Mouse (Mus musculus): ENCODE measurements around the gene Ugcg. TPM values are rescaled to one million over a fixed set of nuclear protein-coding genes. Genes with fewer than 3 reads are reported as not detected.

Ugcg gene
- polyA plus RNA-seq, 1 experiment from 2014 or later: 20.0 TPM

DNA sequence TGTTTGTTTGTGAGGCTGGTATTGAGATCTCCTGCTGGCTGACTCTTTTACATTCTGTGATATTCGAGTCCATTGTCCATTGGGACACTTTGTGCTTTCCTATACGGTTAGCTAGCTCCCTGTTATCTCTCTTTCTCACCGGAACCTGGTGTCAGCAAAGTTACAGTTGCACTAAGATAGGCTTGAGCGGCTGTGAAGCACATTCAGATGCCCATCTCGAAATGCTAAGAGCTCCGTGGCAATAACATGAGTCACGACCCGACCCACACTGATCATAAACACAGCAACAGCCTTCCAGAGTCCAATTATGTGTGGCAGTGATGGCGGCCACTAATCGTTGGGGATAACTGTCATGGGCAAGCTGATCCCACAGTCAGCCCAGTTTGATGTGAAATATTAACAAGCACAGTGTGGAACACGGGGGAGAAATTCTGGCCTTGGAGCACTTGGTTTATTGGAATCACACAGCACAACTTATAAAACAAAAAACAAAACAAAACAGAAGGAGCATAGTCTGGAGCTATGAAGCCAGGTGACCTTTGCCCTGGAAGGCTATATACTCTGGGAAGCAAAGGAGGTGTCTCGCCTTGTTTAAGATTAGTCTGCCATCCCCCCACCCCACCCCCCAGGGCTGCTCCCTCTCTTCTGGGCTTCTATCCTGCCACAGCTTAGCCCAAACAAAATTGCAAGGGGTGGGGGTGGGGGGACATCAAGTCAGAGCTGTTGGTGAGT is 7.5 kb downstream of the Ugcg start:
- ATAC-seq (replicated peaks): peak; percentile 32; the same call in 1 of the 2 replicates
- WGBS: 43% methylated on average over 12 of the region's 12 CpGs
- Histone ChIP-seq H3K9ac (no peak overlapping the region), H3K27ac (no peak overlapping the region), H3K4me3 (no peak overlapping the region), H3K27me3 (replicated peaks) (no peaks in the 10 kb centered on the region), H3K4me2 (no peak overlapping the region), H3K4me1 (peaks cover 28% of the 10 kb centered on the region), H3K9me3 (no peaks in the 10 kb centered on the region), H3K36me3 (replicated peaks) (no peaks in the 10 kb centered on the region)

DNA sequence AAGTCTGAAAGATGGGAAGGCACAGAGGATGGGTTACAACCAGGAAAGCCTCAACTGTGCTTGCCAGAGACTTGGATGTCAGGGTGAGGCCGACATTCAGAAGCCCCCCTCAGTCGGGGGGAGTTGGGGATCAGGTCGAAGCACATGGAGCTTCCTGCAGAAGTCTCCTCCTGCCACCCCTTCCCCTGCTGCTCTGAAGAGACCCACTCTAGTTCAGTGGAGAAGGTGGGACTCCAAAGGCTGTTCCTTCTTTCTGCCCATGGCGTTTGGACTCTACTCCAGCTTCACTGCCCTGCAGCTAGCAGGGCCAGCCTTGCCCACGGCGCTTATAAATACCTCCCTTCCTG is 8.0 kb downstream of the Ugcg start:
- H3K9ac ChIP-seq: no peak overlapping the region
- H3K27me3 ChIP-seq (replicated peaks): no peaks in the 10 kb centered on the region
- no peak for ATAC-seq (replicated peaks)
- no peaks in the 10 kb centered on the region for H3K9me3 ChIP-seq
- 55% methylated on average over 6 of the region's 6 CpGs for WGBS
- no peaks in the 10 kb centered on the region for H3K36me3 ChIP-seq (replicated peaks)
- H3K27ac ChIP-seq: no peak overlapping the region
- H3K4me3 ChIP-seq: no peak overlapping the region
- H3K4me2 ChIP-seq: no peak overlapping the region
- H3K4me1 ChIP-seq: peaks cover 26% of the 10 kb centered on the region

DNA sequence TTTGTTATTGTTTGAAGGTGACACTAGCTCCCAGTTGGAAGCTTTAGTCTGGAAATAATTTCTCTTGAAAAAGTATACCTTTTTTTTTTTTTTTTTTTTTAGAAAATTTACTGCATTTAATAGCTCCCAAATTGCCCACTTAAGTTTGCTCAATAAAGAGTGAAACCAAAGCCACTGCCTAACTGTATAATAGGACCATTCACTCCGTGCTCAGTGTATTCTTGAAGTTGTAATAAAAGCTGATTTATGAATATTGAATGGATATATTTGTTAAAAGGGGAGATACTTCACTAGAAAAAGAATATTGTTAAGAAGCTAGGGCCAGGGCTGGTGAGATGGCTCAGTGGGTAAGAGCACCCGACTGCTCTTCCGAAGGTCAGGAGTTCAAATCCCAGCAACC is 8.4 kb downstream of the Ugcg start:
- no peak overlapping the region for H3K9ac ChIP-seq
- H3K27ac ChIP-seq: no peak overlapping the region
- no peaks in the 10 kb centered on the region for H3K36me3 ChIP-seq (replicated peaks)
- H3K27me3 ChIP-seq (replicated peaks): no peaks in the 10 kb centered on the region
- no peaks in the 10 kb centered on the region for H3K9me3 ChIP-seq
- WGBS: 87% methylated on average over 3 of the region's 3 CpGs
- ATAC-seq (replicated peaks): no peak
- no peak overlapping the region for H3K4me3 ChIP-seq
- no peak overlapping the region for H3K4me2 ChIP-seq
- peaks cover 26% of the 10 kb centered on the region for H3K4me1 ChIP-seq

DNA sequence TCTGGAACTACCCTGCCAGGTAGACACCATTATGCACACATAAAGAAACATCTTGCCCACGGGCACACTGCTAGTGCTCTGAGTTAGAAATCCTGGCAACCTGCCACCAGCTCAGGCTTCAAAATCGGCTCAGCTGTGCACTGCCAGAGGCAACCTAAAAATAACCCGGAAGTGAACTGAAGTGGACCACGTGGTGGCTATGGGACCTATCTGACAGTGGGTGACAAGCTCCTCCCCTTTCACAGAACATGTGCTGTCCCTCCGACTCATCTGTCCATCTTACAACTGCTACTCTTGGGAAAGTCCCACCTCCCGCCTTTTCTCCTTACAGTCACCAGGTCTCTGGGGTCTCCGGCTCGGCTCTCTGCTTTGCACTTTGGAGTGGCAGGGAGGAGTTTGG is 10.3 kb downstream of the Ugcg start:
- Histone ChIP-seq H3K4me3 (no peak overlapping the region), H3K27me3 (replicated peaks) (no peaks in the 10 kb centered on the region), H3K27ac (no peak overlapping the region), H3K4me1 (peaks cover 26% of the 10 kb centered on the region), H3K9ac (no peak overlapping the region), H3K36me3 (replicated peaks) (no peaks in the 10 kb centered on the region), H3K9me3 (no peaks in the 10 kb centered on the region), H3K4me2 (no peak overlapping the region)
- 41% methylated on average over 8 of the region's 8 CpGs for WGBS
- peak; percentile 55; the same call in 1 of the 2 replicates for ATAC-seq (replicated peaks)

DNA sequence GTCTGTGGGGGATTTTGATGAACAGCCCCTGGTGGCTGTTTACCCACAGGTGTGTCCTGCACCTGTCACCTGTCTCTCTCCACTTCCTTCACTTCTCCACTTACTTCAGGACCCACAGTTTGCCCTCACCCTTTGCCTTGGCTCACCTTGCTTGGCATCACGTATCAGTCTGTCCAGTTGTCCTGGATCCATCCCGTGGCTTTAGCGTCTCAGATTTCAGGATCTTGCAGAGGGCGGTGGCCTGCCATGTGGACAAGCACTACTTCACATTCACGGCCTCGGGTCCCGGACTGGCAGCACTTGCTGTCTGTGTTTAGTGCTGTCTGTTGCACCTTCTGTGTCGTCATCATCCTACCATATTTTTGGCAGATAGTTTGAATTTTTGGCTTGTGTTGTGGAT is 10.7 kb downstream of the Ugcg start:
- Histone ChIP-seq H3K9ac (no peak overlapping the region), H3K4me3 (no peak overlapping the region), H3K4me2 (no peak overlapping the region), H3K27me3 (replicated peaks) (no peaks in the 10 kb centered on the region), H3K27ac (no peak overlapping the region), H3K4me1 (peaks cover 26% of the 10 kb centered on the region), H3K36me3 (replicated peaks) (no peaks in the 10 kb centered on the region), H3K9me3 (no peaks in the 10 kb centered on the region)
- WGBS: 80% methylated on average over 8 of the region's 8 CpGs
- ATAC-seq (replicated peaks): no peak

DNA sequence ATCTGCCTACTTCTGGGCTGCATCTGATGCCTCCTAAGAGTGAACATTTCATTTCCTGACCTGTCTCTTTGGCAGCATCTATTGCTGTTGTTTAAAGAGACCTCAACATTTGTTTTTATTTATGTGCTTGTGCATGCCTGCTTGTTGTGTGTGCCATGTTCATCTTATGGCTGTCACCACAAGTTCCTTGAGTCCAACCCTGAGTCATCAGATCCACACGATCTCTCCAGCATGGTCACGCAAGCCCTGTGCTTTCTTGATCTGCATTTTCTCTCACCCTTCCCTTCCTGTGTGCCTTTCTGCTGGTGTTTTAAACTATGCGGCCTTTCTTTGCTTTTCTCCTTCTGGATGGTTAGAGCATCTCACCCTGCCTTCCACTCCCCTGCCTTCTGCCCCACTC is 11.6 kb downstream of the Ugcg start:
- Histone ChIP-seq H3K4me3 (no peak overlapping the region), H3K4me2 (no peak overlapping the region), H3K36me3 (replicated peaks) (no peaks in the 10 kb centered on the region), H3K9ac (no peak overlapping the region), H3K4me1 (peaks cover 26% of the 10 kb centered on the region), H3K27ac (no peak overlapping the region), H3K9me3 (no peaks in the 10 kb centered on the region), H3K27me3 (replicated peaks) (no peaks in the 10 kb centered on the region)
- WGBS: 79% methylated on average over 3 of the region's 3 CpGs
- ATAC-seq (replicated peaks): no peak

DNA sequence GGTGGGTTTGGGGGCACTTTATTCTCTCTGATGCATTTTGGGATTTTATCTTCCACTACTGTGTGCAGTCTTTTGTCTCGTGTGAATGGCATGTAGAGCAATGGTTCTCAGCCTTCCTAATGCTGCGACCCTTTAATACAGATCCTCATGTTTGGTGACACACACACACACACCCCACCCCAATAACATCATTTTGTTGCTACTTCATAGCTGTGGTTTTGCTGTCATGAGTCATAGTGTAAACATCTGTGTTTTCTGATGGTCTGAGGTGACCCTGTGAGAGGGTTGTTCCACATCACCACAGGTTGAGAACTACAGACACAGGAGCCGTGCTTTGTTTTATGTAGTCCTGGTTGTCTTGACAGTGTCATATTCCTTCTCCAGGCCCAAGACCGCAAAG is 15.6 kb downstream of the Ugcg start:
- Histone ChIP-seq H3K4me2 (no peak overlapping the region), H3K9me3 (no peaks in the 10 kb centered on the region), H3K4me3 (no peak overlapping the region), H3K9ac (no peak overlapping the region), H3K36me3 (replicated peaks) (no peaks in the 10 kb centered on the region; the same call in 1 of the 2 replicates), H3K4me1 (peaks cover 8% of the 10 kb centered on the region), H3K27ac (no peak overlapping the region), H3K27me3 (replicated peaks) (no peaks in the 10 kb centered on the region)
- WGBS: 81% methylated on average over 4 of the region's 4 CpGs
- ATAC-seq (replicated peaks): peak; percentile 12; the same call in 1 of the 2 replicates

DNA sequence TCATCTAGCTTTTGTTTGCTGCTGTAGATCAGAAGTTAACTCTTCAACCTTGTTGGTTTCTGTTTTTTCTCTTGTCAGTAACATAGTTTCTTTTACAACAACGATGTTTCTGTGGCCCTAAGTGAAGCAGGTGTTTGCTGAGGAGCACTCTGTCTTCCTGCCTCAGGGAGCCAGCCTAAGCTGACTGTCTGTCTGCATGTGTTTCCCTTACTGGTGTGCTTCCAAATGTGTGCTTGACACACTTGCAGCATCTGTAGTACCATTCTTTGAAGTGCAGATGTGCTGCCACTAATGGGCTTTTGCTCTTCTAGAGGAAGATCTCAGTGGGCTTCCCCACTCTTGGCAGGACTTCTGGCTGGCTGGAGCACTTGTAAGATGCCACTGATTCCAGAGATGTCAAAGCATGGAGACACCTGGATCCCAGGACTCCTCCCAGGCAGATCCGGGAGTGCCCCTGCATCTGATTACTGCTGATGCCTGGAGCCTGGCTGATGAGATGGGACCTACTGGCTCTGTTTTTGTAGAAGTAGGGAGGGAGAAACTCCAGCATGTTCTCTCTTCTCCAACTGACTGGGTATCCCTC is 16.8 kb downstream of the Ugcg start:
- Histone ChIP-seq H3K9me3 (no peaks in the 10 kb centered on the region), H3K27ac (no peak overlapping the region), H3K4me2 (no peak overlapping the region), H3K9ac (no peak overlapping the region), H3K4me1 (peaks cover 3% of the 10 kb centered on the region; the same call in 1 of the 2 replicates), H3K4me3 (no peak overlapping the region), H3K27me3 (replicated peaks) (no peaks in the 10 kb centered on the region), H3K36me3 (replicated peaks) (no peaks in the 10 kb centered on the region; the same call in 1 of the 2 replicates)
- 56% methylated on average over 2 of the region's 2 CpGs for WGBS
- ATAC-seq (replicated peaks): no peak

DNA sequence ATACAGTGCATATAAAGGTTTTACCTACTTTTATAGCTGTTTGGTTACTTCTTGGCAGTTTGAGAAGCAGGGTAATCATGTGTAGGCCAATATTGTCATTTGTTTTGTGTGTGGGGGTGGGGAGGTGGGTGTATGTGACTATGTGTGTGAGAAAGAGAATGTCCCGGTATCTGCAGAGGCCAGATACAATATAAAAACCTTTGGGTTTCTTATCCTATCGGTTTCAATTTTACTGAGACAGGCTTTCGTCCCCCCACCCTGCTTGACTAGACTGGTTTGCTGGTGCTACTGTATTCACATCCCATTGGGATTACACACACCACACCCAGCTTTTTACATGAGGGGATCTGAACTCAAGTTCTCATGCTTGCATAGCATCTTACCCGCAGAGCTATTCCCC is 17.5 kb downstream of the Ugcg start:
- Histone ChIP-seq H3K27ac (no peak overlapping the region), H3K4me2 (no peak overlapping the region), H3K4me1 (peaks cover 3% of the 10 kb centered on the region; the same call in 1 of the 2 replicates), H3K9me3 (no peaks in the 10 kb centered on the region), H3K9ac (no peak overlapping the region), H3K27me3 (replicated peaks) (no peaks in the 10 kb centered on the region), H3K36me3 (replicated peaks) (no peaks in the 10 kb centered on the region; the same call in 1 of the 2 replicates), H3K4me3 (no peak overlapping the region)
- no peak for ATAC-seq (replicated peaks)
- 87% methylated on average over 4 of the region's 4 CpGs for WGBS

DNA sequence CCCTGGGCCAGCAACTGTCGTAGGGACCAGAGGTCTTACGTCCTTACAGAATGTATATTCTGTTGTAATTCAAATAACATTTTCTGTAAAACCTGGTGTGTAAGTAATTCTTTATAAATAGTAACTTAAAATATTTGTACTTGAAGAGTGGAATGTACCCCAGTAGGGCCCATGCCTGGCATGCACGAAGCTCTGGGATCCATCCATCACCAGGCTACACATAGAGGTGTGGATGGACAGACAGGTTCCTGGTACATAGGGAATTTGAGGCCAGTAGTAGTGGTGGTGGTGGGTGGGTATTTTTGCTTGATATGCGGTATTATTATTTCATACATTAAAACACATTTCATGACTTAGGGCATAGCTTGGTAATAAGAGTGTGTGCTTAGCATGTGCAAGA is 19.6 kb downstream of the Ugcg start:
- H3K9ac ChIP-seq: no peak overlapping the region
- H3K4me3 ChIP-seq: no peak overlapping the region
- 96% methylated on average over 4 of the region's 4 CpGs for WGBS
- H3K36me3 ChIP-seq (replicated peaks): no peaks in the 10 kb centered on the region; the same call in 1 of the 2 replicates
- no peaks in the 10 kb centered on the region for H3K9me3 ChIP-seq
- no peaks in the 10 kb centered on the region for H3K27me3 ChIP-seq (replicated peaks)
- H3K4me2 ChIP-seq: no peak overlapping the region
- H3K4me1 ChIP-seq: peaks cover 3% of the 10 kb centered on the region; the same call in 1 of the 2 replicates
- no peak for ATAC-seq (replicated peaks)
- H3K27ac ChIP-seq: no peak overlapping the region

DNA sequence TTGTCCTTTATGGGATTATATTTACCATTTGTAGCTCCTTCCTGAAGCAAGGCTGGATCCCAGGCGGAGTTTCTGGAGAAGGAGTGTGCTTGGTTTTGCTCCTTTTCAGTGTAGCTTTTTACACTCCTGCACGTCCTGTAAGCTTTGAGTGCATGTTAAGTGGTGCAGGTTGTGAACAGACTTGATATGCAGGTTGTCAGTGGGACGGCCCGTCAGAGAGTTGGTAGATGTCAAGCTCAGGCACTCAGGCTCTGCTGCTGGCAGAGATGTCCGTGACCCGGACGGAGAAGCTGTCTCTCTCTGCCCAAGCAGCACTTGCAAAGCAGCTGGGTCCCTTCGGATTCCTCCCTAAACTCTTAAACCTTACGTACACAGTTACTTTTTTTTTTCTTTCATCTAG is 22.1 kb downstream of the Ugcg start:
- ATAC-seq (replicated peaks): no peak
- no peak overlapping the region for H3K9ac ChIP-seq
- no peaks in the 10 kb centered on the region for H3K9me3 ChIP-seq
- no peaks in the 10 kb centered on the region for H3K27me3 ChIP-seq (replicated peaks)
- 89% methylated on average over 9 of the region's 9 CpGs for WGBS
- H3K4me3 ChIP-seq: no peak overlapping the region
- H3K4me1 ChIP-seq: peaks cover 3% of the 10 kb centered on the region; the same call in 1 of the 2 replicates
- no peak overlapping the region for H3K4me2 ChIP-seq
- peaks cover 4% of the 10 kb centered on the region; the same call in 1 of the 2 replicates for H3K36me3 ChIP-seq (replicated peaks)
- no peak overlapping the region for H3K27ac ChIP-seq

DNA sequence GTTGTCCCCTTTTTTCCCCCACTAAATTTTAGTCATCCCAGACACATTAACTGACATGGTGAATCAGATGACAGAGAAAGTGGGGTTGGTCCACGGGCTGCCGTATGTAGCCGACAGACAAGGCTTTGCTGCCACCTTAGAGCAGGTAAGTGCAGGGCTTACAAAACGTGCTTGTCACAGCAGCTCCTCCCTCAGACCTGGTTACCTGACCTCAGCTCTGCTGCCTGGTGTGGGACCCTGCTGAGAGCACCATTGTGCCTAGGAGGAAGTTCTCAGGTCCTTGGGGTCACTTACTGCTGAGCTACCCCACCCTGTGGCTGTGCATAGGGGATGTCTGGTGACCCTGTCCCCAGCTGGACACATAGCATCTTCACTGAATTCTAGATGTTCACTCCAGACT is 24.8 kb downstream of the Ugcg start:
- Histone ChIP-seq H3K4me1 (no peaks in the 10 kb centered on the region), H3K9me3 (no peaks in the 10 kb centered on the region), H3K4me2 (no peak overlapping the region), H3K27ac (no peak overlapping the region), H3K36me3 (replicated peaks) (peaks cover 17% of the 10 kb centered on the region), H3K4me3 (no peak overlapping the region), H3K27me3 (replicated peaks) (no peaks in the 10 kb centered on the region), H3K9ac (no peak overlapping the region)
- no peak for ATAC-seq (replicated peaks)
- WGBS: 79% methylated on average over 4 of the region's 4 CpGs

DNA sequence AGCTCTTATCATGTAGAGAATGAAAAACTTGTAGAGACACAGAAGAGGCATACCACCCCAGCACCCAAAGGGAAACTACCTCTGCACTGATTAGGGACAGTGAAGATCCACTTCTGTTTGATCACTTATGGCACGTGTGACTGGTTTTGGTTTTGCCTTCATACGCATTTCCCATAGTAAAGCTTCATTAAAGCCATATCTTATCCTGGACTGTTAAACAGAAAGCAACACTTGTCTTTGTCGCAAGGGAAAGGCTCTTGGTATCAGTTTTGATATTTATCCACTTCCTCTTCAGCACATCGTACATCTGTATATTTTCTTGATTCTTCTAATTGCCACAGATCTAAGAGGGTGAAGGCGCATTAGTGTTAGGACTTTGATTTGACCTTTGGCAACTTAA is 25.6 kb downstream of the Ugcg start:
- no peak for ATAC-seq (replicated peaks)
- H3K27me3 ChIP-seq (replicated peaks): no peaks in the 10 kb centered on the region

More for the DNA sequence above, 25.6 kb downstream of the Ugcg start:
- H3K9me3 ChIP-seq: no peaks in the 10 kb centered on the region
- 95% methylated on average over 5 of the region's 5 CpGs for WGBS
- H3K4me3 ChIP-seq: no peak overlapping the region
- peaks cover 20% of the 10 kb centered on the region for H3K36me3 ChIP-seq (replicated peaks)
- no peaks in the 10 kb centered on the region for H3K4me1 ChIP-seq
- no peak overlapping the region for H3K4me2 ChIP-seq
- no peak overlapping the region for H3K9ac ChIP-seq
- H3K27ac ChIP-seq: no peak overlapping the region

All from midbrain, embryonic 15.5 days (tissue).